Mouse (Mus musculus): ENCODE results near the gene Chmp4b.

- TF ChIP-seq POLR2A (IDR thresholded peaks at IDR 0.05; ENCODE audit: low read depth, low read length) (no peak), CTCF (IDR thresholded peaks at IDR 0.05; ENCODE audit: borderline replicate concordance, insufficient read depth, low read length) (no peak)
Observed at GRCm38 (mm10) chr2:154735416-154735815, 83.9 kb downstream of the Chmp4b start.
